Mouse (Mus musculus): ENCODE measurements around the gene Tbc1d17. TPM values are rescaled to one million over a fixed set of nuclear protein-coding genes. Genes with fewer than 3 reads are reported as not detected.

Tbc1d17 gene
- polyA plus RNA-seq, 1 experiment from 2014 or later, result 60.9 TPM

DNA sequence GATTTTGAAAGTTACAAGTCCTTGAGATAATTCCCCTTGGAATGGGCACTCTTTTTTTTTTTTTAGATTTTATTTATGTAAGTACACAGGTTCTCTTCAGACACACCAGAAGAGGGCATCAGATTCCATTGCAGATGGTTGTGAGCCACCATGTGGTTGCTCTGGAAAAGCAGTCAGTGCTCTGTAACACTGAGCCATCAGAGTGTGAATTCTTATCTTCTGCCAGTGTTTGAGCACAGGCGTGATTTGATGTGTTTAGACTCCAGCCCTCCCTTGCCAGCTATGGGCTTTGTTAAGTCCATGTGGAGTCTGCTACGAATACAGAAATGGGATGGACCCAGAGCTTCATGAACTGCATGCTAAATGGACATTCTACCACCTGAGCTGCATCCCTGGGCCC is 30.7 kb downstream of the Tbc1d17 start:
- no peak for DNase-seq (ENCODE audit: low spot score)
- Histone ChIP-seq H3K27ac (ENCODE audit: low read depth, low read length) (no peak overlapping the region), H3K4me1 (replicated peaks; ENCODE audit: control insufficient read depth, insufficient read depth, low read length) (peaks cover 17% of the 10 kb centered on the region)

GRCm38 (mm10) chr7:44817441-44817840 is 31.4 kb downstream of the Tbc1d17 start:
- DNase-seq (ENCODE audit: low spot score) (no peak), ATAC-seq (ENCODE audit: low FRiP score) (no peak)
- peaks cover 17% of the 10 kb centered on the region for H3K4me1 ChIP-seq (replicated peaks; ENCODE audit: control insufficient read depth, insufficient read depth, low read length)
- H3K27ac ChIP-seq (ENCODE audit: low read depth, low read length), result no peak overlapping the region
- no peaks in the 10 kb centered on the region for H3K9me3 ChIP-seq (ENCODE audit: control insufficient read depth, low read length)
- peak overlapping the region; percentile 80 for H3K4me2 ChIP-seq (replicated peaks; ENCODE audit: low read depth, low read length)
- no peaks in the 10 kb centered on the region for H3K27me3 ChIP-seq (ENCODE audit: control insufficient read depth, insufficient read depth, low read length)
- peak overlapping the region; percentile 92 for H3K4me3 ChIP-seq (ENCODE audit: low read depth, low read length)
- H3K36me3 ChIP-seq (ENCODE audit: control insufficient read depth, insufficient read depth, low read length), result no peaks in the 10 kb centered on the region
- peak overlapping the region; percentile 95 for H3K9ac ChIP-seq (ENCODE audit: low read depth, low read length)
- WGBS, result 25% methylated on average over 3 of the region's 3 CpGs

More for the DNA sequence above, 30.7 kb downstream of the Tbc1d17 start:
- 39% methylated on average over 2 of the region's 2 CpGs for WGBS
- H3K9me3 ChIP-seq (ENCODE audit: control insufficient read depth, low read length), result no peaks in the 10 kb centered on the region
- H3K36me3 ChIP-seq (ENCODE audit: control insufficient read depth, insufficient read depth, low read length), result no peaks in the 10 kb centered on the region
- H3K4me2 ChIP-seq (replicated peaks; ENCODE audit: low read depth, low read length), result peak overlapping the region; percentile 80
- ATAC-seq (ENCODE audit: low FRiP score), result no peak
- no peaks in the 10 kb centered on the region for H3K27me3 ChIP-seq (ENCODE audit: control insufficient read depth, insufficient read depth, low read length)
- peak overlapping the region; percentile 92 for H3K4me3 ChIP-seq (ENCODE audit: low read depth, low read length)
- 0 out of 2 replicates have a peak overlapping the region, but pooled peaks have one; percentile 95 for H3K9ac ChIP-seq (ENCODE audit: low read depth, low read length)

DNA sequence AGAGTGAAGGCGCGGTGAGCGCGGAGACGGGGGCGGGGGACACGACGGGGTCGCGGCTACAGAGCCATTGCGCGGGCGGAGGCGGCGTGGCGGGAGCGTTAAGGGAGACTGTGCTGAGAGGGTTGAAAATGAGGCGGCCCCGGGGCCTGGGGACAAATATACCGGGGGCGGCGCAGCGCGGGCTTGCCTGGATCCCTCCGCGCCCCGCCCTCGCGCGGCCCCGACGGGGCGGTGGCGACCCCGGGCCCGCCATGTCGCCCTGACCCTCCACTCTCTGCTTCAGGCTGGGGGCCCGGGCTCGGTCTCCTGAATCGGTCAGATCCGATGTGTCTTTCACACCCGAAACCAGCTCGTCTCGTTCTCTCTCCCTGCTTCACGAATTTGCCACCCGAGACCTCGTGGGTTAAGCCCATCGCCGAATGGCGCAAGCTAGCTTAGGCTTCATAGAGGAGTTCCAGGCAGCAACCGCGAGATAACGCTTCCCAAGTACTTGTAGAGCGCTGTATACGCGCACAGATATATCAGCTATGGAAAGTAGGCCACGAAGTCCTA is 32.3 kb downstream of the Tbc1d17 start, which contains the start of gene Atf5:
Gene Atf5, minus strand, starts transcription at position 189 of the 552 bp plus-strand sequence.
- DNase-seq (ENCODE audit: low spot score) (peak; percentile 75), ATAC-seq (ENCODE audit: low FRiP score) (peak; percentile 26)
- H3K4me1 ChIP-seq (replicated peaks; ENCODE audit: control insufficient read depth, insufficient read depth, low read length), result peaks cover 17% of the 10 kb centered on the region
- H3K36me3 ChIP-seq (ENCODE audit: control insufficient read depth, insufficient read depth, low read length), result no peaks in the 10 kb centered on the region
- H3K4me2 ChIP-seq (replicated peaks; ENCODE audit: low read depth, low read length), result peak within 1 kb of the TSS; percentile 80
- H3K9ac ChIP-seq (ENCODE audit: low read depth, low read length), result peak within 1 kb of the TSS; percentile 95
- peak within 1 kb of the TSS; percentile 92 for H3K4me3 ChIP-seq (ENCODE audit: low read depth, low read length)
- no peaks in the 10 kb centered on the region for H3K27me3 ChIP-seq (ENCODE audit: control insufficient read depth, insufficient read depth, low read length)
- WGBS, result 1% methylated on average over 52 of the region's 57 CpGs
- H3K9me3 ChIP-seq (ENCODE audit: control insufficient read depth, low read length), result no peaks in the 10 kb centered on the region
- H3K27ac ChIP-seq (ENCODE audit: low read depth, low read length), result peak within 1 kb of the TSS; percentile 93

DNA sequence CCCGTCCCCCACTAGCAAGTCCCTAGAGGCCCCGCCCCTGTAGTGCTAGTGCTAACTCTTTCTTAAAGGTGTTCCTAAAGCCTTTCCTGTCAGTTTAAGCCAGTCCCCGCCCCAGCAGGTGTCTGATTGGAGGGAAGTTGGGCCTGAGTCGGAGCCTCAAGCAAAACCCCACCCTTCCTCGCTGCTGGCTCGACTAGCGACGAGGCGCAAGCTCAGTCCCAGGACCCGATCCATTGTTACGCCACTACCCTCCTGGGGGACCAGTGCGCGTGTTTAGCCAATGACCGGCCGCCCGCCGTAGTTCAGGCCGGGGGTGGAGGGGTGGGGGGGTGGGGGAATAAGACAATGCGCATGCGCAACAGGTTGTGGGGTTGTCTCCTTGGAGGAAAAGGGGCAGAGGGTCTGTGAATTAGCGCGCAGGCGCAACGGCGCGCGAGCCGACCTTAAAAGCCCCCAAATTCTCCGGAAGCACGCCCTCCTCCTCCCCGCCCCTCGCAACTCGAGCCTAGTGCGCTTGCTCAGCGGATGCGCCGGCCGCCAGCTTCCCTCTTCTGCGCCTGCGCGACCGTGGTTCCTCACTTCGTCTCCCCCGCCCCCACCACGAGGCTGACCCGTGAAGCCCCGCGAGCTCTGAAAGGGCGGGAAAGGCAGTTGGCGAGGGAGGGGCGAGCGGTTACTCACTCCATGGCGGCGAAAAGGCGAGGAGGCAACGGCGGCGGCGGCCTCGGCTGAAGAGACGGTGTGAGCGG is 33.0 kb downstream of the Tbc1d17 start, which contains the start of the genes Nup62 and Il4i1:
Gene Nup62, plus strand, starts transcription at position 368 of the 749 bp plus-strand sequence.
Gene Il4i1, plus strand, starts transcription at position 667 of the 749 bp plus-strand sequence.
- H3K36me3 ChIP-seq (ENCODE audit: control insufficient read depth, insufficient read depth, low read length), result no peaks in the 10 kb centered on the region

GRCm38 (mm10) chr7:44814952-44815553 is 33.8 kb downstream of the Tbc1d17 start:
- Histone ChIP-seq H3K4me3 (ENCODE audit: low read depth, low read length) (peak overlapping the region; percentile 92), H3K9me3 (ENCODE audit: control insufficient read depth, low read length) (no peaks in the 10 kb centered on the region), H3K36me3 (ENCODE audit: control insufficient read depth, insufficient read depth, low read length) (no peaks in the 10 kb centered on the region), H3K4me1 (replicated peaks; ENCODE audit: control insufficient read depth, insufficient read depth, low read length) (peaks cover 17% of the 10 kb centered on the region), H3K9ac (ENCODE audit: low read depth, low read length) (peak overlapping the region; percentile 35; the same call in 1 of the 2 replicates), H3K27me3 (ENCODE audit: control insufficient read depth, insufficient read depth, low read length) (no peaks in the 10 kb centered on the region), H3K27ac (ENCODE audit: low read depth, low read length) (peak overlapping the region; percentile 93; the same call in 1 of the 2 replicates), H3K4me2 (replicated peaks; ENCODE audit: low read depth, low read length) (peak overlapping the region; percentile 28)
- DNase-seq (ENCODE audit: low spot score), result no peak
- WGBS, result 34% methylated on average over 14 of the region's 14 CpGs
- peak; percentile 13 for ATAC-seq (ENCODE audit: low FRiP score)

More for the DNA sequence above, 33.0 kb downstream of the Tbc1d17 start, which contains the start of the genes Nup62 and Il4i1:
- H3K9me3 ChIP-seq (ENCODE audit: control insufficient read depth, low read length), result no peaks in the 10 kb centered on the region
- peak within 1 kb of the TSS; percentile 93 for H3K27ac ChIP-seq (ENCODE audit: low read depth, low read length)
- peak; percentile 100 for DNase-seq (ENCODE audit: low spot score)
- peak within 1 kb of the TSS; percentile 80 for H3K4me2 ChIP-seq (replicated peaks; ENCODE audit: low read depth, low read length)
- ATAC-seq (ENCODE audit: low FRiP score), result peak; percentile 96
- peak within 1 kb of the TSS; percentile 92 for H3K4me3 ChIP-seq (ENCODE audit: low read depth, low read length)
- H3K4me1 ChIP-seq (replicated peaks; ENCODE audit: control insufficient read depth, insufficient read depth, low read length), result peaks cover 17% of the 10 kb centered on the region
- no peaks in the 10 kb centered on the region for H3K27me3 ChIP-seq (ENCODE audit: control insufficient read depth, insufficient read depth, low read length)
- peak within 1 kb of the TSS; percentile 95 for H3K9ac ChIP-seq (ENCODE audit: low read depth, low read length)
- under 1% methylated on average over 54 of the region's 62 CpGs for WGBS

DNA sequence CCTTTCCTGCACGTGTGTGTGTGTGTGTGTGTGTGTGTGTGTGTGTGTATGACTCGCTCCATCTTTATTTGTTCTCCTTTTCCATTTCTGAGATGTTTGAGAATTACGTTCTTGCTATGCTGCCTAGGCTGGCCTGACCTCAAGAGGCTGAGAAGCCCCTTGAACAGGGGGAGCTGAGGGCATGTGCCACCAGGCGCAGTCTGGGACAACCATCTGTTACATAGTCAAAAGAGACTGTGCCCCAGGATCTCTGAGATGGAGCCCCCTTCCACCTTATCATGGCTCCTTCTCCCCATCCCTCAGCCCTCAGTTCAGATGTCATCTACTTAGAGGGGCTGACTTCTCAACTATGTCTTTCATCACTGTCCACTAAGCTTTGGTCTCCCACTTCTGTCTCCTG is 34.5 kb downstream of the Tbc1d17 start:
- H3K27me3 ChIP-seq (ENCODE audit: control insufficient read depth, insufficient read depth, low read length), result no peaks in the 10 kb centered on the region
- H3K4me2 ChIP-seq (replicated peaks; ENCODE audit: low read depth, low read length), result no peak overlapping the region
- H3K9ac ChIP-seq (ENCODE audit: low read depth, low read length), result no peak overlapping the region
- no peak for ATAC-seq (ENCODE audit: low FRiP score)
- peaks cover 17% of the 10 kb centered on the region for H3K4me1 ChIP-seq (replicated peaks; ENCODE audit: control insufficient read depth, insufficient read depth, low read length)
- no peaks in the 10 kb centered on the region for H3K36me3 ChIP-seq (ENCODE audit: control insufficient read depth, insufficient read depth, low read length)
- no peak overlapping the region for H3K27ac ChIP-seq (ENCODE audit: low read depth, low read length)
- no peak for DNase-seq (ENCODE audit: low spot score)
- 97% methylated on average over 3 of the region's 4 CpGs for WGBS
- H3K4me3 ChIP-seq (ENCODE audit: low read depth, low read length), result no peak overlapping the region
- H3K9me3 ChIP-seq (ENCODE audit: control insufficient read depth, low read length), result no peaks in the 10 kb centered on the region

- no peak overlapping the region for H3K27ac ChIP-seq (ENCODE audit: low read depth, low read length)
These were observed 34.9 kb downstream of the Tbc1d17 start for GRCm38 (mm10) chr7:44813985-44814384.

DNA sequence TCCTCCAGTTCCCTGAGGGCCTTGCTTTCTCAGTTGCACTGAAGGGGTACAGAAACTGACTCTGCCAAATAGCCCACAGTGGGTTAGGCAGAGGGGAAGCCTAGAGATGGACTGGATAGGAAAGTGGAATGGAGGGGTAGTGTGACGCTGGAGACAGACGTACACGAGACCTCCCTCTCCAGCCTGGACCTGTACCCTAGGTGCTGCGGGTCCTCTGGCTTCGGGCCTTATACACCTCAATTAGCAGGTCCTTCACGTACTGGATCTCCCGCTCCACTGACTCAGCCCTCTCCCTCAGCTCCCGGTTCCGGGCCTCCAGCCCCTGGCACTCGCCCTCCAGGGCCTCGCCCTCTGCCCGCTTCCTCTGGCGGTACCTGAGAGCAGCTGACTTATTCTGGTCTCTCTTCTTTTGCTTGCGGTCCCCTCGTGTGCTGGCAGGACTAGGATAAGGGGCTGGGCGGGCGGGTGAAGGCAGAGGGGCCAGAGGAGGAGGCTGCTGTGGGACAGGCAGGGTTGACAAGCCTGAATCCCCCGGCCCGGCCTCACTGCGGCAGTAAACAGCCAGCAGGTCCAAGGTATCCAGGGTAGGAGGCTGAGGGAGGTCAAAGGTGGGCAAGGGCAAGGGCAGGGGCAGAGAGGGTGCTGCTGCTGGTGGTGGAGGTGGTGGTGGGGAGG is 36.1 kb downstream of the Tbc1d17 start:
- Histone ChIP-seq H3K4me3 (ENCODE audit: low read depth, low read length) (no peak overlapping the region), H3K4me1 (replicated peaks; ENCODE audit: control insufficient read depth, insufficient read depth, low read length) (peaks cover 8% of the 10 kb centered on the region; the same call in 1 of the 2 replicates), H3K9me3 (ENCODE audit: control insufficient read depth, low read length) (no peaks in the 10 kb centered on the region), H3K36me3 (ENCODE audit: control insufficient read depth, insufficient read depth, low read length) (no peaks in the 10 kb centered on the region), H3K27me3 (ENCODE audit: control insufficient read depth, insufficient read depth, low read length) (no peaks in the 10 kb centered on the region), H3K27ac (ENCODE audit: low read depth, low read length) (no peak overlapping the region), H3K9ac (ENCODE audit: low read depth, low read length) (no peak overlapping the region), H3K4me2 (replicated peaks; ENCODE audit: low read depth, low read length) (no peak overlapping the region)
- 95% methylated on average over 20 of the region's 20 CpGs for WGBS
- DNase-seq (ENCODE audit: low spot score) (no peak), ATAC-seq (ENCODE audit: low FRiP score) (no peak)

More at GRCm38 (mm10) chr7:44813985-44814384, 34.9 kb downstream of the Tbc1d17 start:
- Histone ChIP-seq H3K4me3 (ENCODE audit: low read depth, low read length) (no peak overlapping the region), H3K4me1 (replicated peaks; ENCODE audit: control insufficient read depth, insufficient read depth, low read length) (peaks cover 16% of the 10 kb centered on the region), H3K9ac (ENCODE audit: low read depth, low read length) (no peak overlapping the region), H3K36me3 (ENCODE audit: control insufficient read depth, insufficient read depth, low read length) (no peaks in the 10 kb centered on the region), H3K9me3 (ENCODE audit: control insufficient read depth, low read length) (no peaks in the 10 kb centered on the region), H3K27me3 (ENCODE audit: control insufficient read depth, insufficient read depth, low read length) (no peaks in the 10 kb centered on the region), H3K4me2 (replicated peaks; ENCODE audit: low read depth, low read length) (no peak overlapping the region)
- DNase-seq (ENCODE audit: low spot score), result no peak
- no peak for ATAC-seq (ENCODE audit: low FRiP score)
- WGBS, result 93% methylated on average over 3 of the region's 3 CpGs

Measured in hindbrain, embryonic 11.5 days (tissue).